Mouse (Mus musculus) mouse embryonic stem cell (cell line): ENCODE results near the gene 1700018F24Rik.
"Not testable (repeated sequence)": the region's sequence is repeated elsewhere in the genome, so short reads cannot be mapped to it uniquely, and the experiment has no call there.

Experiments used
- in situ Hi-C, 2 experiments: fragments of 300-500 bp; cut with MboI; formaldehyde crosslinking; loops; 1 replicate in 1 of 2; 3 replicates in 1 of 2; pipeline ENCODE4 v1.14.3; 2019 to 2020; ENCODE audit warnings: low sequenced_read_pairs in 2 of 2, low pct_unique_long_range_greater_than_20kb in 1 of 2, mixed read lengths in 1 of 2; ENCODE audit not compliant: unreplicated experiment in 1 of 2

1700018F24Rik gene

DNA sequence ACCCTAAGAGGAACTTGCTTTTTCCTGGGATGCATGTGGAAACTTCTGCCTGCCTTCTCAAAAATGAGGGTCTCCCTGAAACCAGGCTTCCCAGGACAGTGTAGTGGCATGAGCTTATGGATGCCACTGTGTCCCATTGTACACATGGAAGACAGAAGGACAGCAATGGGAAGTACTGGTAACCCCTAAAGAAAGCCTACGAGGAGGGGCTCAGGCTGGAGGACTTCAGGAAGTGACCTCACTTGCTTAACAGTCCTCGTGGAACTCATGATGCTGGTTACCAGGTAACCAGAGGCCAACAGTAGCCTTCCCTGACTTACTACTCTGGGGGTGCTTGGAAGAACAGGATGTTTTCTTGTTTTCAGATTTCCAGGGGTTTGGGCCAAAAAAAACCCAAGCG is at the start of gene 1700018F24Rik:
1700018F24Rik (plus strand) TSS at position 301 of the 400 bp plus-strand sequence.
- in situ Hi-C loops, result not testable (repeated sequence)

DNA sequence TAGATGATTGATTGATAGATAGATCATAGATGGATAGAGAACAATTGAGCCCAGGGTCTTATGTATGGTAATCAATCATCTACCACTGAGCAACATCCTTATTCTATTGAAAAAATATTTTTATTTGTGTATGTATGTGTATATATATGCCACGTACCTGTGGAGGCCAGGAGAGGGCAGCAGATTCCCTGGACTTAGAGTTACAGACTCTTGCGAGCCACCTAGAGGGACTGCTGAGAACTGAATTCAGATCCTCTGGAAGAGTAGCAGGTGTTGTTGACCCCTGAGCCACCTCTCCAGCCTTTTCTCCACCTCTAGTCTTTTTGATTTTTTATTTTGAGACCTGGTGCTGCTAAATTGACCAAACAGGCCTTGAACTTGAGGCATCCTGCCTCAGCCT is 44.3 kb upstream of the 1700018F24Rik start:
- in situ Hi-C loops, result loop anchor here in 1 of 2 experiments (5.0 kb wide), 1 partner anchor 74 kb away; no protein-coding TSS in a partner anchor

DNA sequence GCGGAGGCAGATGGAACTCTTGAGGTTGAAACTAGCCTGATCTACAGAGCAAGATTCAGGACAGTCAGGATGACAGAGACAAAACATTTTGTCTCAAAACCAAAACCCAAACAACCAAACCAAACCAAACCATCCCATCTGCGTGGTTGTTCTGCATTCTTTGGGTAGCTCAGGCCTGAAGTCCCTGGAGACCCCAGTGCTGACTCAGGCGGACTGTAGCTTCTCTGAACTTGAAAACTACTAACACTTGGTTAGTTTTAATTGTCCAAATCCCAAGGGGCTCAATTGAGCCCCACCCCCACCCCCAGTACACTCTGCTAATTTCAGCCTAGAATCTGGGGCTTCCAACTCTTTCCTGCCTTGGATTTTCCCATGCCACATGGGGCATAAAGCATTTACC is 39.4 kb upstream of the 1700018F24Rik start:
- in situ Hi-C loops, result no loop called here

DNA sequence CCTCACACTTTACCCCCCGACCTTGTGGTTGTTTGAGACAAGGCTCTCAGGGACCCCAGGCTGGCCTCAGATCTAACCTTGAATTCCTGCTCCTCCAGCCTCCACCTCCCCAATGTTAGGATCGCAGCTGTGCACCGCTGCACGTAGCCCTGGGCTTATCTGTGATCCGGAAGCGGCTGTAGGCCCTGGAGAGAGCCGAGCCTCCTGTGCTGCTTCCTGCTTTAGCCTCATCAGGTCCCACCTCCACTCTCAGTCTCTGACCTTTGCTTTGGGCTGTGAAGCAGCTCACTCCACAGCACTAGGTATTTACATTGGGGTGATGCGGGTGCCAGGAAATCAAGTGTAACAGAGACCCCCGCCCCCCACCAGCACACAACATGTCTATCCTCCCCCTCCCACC is 38.3 kb upstream of the 1700018F24Rik start:
- in situ Hi-C loops, result no loop called here

DNA sequence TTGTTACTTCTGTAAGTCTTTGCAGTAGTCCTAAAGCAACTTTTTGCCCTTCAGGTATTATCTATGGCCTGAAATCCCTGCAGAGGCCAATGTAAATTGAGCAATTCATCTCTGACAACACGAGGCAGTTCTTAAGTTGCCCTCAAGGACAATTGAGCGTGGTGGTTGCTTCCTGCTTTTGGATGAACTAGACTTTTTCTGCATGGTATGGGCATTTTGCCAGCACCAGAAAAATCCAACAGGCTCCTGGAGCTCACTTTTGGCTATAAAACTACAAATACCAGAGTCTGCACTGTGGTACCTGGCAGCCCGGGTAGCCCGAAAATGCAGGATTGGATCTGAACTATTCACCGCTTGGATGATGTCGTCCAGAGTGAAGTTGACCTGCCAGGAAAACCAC is 37.2 kb upstream of the 1700018F24Rik start:
- in situ Hi-C loops, result no loop called here

DNA sequence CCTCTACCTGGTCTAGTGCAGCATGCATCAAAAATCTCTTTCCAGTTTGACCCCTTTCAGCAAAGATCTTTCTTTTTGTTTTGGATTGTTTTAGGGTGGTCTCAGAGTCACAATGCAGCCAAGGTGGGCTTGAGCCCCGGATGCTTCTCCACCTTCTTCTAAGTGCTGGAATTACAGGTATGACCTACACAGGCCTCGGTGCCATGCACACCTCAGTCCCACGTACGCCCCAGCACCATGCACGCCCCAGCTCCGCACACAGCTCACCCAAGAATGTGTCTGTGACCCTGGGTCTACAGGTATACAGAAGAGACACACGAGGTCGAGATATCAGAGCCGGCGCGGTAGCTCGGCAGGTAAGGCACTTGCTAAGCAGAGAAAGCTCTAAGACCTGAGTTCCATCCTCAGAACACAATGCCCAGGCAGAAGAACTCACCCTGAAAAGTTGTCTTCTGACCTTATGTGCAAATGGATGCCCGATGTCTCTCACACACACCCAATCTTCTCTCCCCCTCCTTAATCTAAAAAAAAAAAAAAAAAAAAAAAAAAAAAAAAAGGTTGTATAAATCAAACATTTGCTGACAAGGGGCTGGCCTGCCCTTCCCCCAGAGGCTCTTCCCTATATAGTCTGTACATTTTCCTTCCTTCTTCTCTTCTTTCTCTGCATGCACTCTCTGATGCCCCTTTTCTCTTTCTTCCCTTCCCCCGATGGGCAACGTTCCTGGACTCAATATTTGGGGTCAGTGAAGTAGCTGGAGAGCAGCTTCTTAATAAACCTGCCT is 33.7 kb upstream of the 1700018F24Rik start:
- in situ Hi-C loops, result no loop called here

DNA sequence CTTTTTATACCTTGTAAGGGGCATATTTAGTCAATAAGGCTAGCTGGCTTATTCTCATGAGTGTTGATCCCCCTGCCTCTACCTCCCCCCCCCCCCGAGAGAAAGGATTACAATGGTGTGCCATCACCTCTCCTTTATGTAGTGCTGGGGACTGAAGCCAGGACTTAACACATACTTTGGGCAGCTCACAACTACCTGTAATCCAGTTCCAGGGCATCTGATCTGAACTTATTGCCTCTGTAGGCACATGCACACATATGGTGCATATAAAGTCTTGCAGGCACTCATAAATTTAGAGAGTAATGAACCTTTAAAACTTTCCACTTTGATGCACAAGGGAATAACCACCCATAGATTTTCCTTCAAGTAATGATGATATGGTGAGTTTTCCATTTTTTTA is 28.5 kb upstream of the 1700018F24Rik start:
- in situ Hi-C loops, result no loop called here

DNA sequence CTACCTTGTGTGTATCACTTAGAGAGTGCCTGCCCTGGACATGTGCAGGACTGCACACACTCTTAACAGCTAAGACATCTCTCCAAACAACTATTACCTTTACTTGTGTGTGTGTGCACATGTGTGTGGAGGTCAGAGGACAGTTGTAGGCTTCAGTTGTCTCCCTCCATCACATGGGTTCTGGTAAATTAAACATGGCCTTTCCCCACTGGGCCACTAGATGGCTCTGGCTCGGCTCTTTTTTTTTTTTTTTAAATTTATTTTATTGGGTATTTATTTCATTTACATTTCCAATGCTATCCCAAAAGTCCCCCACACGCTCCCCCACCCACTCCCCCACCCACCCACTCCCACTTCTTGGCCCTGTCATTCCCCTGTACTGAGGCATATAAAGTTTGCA is 26.0 kb upstream of the 1700018F24Rik start:
- in situ Hi-C loops, result not testable (repeated sequence)

DNA sequence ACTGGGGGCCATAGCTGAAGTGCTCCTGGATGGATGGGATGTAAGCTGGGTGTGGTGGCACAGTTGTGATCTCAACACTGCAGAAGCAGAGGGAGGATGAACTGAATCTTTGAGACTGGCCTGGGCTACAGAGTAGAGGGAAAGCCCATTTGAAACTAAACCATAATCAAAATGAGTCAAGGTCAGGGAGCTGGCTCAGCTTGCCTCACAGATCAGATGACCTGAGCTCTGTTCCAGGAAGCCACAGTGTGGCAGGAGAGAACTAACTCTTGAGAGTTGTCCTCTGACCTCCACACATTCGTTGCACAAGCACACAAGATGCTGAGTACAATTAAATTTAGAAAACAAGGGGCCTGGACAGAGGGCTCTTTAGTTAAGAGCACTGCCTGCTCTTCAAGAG is 22.5 kb upstream of the 1700018F24Rik start:
- in situ Hi-C loops, result not testable (repeated sequence)

DNA sequence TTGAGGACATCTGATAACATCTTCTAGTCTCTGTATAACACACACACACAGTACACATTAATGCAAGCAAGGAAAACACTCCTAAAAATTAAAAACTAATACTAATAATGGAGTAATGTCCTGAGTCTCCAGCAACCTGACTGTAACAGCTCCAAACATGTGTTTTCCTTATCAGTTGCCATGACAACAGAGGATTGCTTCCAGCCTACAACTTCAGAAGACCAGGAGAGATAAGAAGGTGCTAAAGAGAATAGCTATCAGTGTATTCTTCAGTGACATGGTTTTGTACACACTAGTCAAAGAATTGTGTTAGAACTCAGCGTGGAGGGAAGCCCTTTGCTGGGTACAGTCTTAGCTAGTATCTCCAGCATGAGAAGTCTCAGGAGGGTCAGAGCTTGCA is 22.1 kb upstream of the 1700018F24Rik start:
- in situ Hi-C loops, result not testable (repeated sequence)

DNA sequence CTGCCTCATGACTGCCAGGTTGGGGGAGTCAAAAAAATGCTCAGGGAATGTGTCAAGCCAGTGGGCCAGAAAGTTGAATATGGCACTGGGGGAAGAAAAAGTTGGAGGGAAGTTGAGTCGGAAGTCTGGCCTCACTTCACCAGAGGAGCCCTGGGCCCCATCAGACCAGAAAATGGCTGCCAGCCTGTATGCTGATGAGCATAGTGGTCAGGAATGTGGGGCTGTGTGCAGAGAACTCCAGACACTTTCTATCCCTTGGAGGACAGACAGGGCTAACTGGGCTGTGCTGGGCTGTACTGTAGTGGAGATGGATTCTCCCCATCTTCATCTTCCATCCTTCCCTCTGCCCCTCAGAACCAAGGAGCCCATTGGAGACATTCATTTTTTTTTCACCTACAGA is 12.3 kb upstream of the 1700018F24Rik start:
- in situ Hi-C loops, result not testable (repeated sequence)

DNA sequence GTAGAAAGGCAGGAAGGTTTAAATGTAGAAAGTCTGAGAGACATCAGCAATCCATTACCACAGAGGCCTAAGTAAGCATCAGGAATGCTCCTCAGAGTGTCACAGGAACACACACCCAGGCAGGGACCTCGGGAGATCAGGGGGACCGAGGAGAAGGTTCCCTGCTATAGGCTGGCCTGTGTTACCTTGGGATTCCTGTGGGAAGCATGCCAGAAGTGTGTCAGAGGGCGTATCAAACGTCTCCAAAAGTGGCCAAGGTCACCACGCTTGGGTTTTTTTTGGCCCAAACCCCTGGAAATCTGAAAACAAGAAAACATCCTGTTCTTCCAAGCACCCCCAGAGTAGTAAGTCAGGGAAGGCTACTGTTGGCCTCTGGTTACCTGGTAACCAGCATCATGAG is 10.4 kb upstream of the 1700018F24Rik start, which contains the start of gene Gm4871:
Gm4871 (minus strand) TSS at position 364 of the 400 bp plus-strand sequence.
- in situ Hi-C loops, result not testable (repeated sequence)

DNA sequence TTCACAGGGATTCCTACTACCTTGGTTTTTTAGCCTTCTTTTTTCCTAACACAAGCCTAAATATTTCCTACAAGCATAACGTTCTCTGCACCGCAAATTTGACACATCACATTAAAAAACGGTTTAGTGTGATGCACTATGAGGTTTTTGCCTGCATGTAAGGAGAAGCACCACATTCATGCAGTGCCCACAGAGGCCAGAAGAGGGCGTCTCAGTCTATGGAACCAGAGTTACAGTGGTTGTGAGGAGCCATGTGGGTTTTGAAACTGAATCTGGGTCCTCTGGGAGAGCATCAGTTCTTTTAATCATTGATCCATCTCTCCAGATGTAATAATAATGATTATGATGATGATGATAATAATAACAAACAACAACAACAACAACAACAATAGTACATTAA is 1.2 kb upstream of the 1700018F24Rik start:
- in situ Hi-C loops, result no loop called here

DNA sequence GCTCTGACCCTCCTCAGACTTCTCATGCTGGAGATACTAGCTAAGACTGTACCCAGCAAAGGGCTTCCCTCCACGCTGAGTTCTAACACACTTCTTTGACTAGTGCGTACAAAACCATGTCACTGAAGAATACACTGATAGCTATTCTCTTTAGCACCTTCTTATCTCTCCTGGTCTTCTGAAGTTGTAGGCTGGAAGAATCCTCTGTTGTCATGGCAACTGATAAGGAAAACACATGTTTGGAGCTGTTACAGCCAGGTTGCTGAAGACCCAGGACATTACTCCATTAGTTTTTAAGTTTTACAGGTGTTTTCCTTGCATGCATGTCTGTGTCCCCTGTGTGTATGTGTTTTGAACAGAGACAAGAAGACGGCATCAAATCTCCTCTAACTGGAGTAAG is 11.4 kb downstream of the 1700018F24Rik start:
- in situ Hi-C loops, result not testable (repeated sequence)

DNA sequence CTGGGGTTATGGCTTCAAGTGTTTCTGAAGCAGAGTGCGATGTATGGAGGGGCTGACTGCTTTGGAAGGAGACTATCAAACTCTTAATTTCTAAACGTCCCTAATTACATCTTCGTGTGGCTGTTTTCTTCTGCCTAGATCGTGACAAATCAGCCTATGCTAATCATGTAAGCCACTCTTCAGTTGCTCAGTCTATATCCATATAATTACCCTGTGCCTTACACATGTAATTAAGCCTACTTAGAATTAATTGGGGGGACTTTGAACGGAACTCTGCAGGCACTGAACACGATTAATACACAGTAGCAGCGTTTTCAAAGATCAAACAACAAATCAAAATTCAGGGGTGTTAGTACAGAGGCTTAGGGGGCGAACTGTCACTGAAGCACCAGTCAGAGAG is 15.1 kb downstream of the 1700018F24Rik start:
- in situ Hi-C loops, result no loop called here

DNA sequence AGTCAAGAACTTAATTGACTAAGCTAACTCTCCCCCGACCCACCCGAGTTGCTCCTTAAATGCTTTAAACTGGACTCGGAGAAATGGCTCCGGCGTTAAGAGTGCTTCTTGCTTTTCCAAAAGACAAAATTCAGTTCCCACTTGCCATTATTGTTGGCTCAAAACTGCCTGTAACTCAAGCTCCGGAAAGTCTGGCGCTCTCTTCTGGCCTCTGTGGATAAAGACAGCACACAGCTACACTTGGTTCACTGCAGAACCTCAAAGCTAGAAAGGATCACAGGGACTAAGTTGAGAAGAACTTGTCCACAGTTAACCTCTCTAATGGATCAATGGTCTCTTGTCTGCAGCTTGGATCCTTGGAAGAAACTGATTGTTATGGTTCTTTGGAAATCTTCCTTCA is 15.9 kb downstream of the 1700018F24Rik start:
- in situ Hi-C loops, result no loop called here

DNA sequence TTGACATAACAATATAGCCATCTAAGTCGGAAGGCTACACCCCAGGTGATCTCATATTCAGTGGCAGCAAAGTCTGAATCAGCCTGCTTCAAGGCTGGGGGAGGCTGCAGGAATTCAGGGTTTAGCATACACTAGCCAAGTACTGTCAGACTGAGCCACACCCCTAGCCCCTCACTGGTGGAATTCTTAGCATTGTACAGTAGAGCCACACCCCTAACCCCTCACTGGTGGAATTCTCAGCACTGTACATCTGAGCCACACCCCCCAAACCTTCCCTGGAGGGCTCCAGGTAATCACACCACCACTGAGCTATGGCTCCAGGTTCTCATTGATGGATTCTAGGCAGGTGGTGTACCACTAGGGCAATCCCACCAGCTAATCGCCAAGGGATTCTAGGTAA is 16.7 kb downstream of the 1700018F24Rik start:
- in situ Hi-C loops, result no loop called here

DNA sequence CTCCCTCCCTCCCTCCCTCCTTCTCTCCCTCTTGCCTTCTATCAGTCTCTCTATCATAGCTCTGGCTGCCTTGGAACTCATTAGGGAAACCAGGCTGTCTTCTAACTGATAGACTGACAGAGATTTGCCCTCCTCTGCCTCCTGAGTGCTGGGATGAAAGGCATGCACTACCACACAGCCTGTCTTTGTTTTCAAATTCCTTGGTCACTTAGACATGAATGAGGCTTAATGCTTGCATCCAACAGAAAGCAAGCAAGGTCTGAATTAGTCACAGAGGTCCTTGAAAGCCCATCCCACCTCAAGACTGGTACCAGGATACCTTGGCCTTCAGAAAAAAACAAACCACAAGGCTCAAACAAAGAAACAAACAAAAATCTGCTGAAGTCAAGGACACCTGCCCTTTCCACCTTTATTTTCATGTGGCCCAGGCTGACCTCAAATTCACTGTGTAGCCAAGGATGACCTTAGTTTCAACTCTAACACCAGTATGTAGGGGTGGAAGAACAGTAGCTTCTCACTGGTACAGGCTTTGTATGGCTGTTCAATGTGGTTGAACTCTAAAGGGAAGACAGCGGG is 22.1 kb downstream of the 1700018F24Rik start:
- in situ Hi-C loops, result no loop called here

DNA sequence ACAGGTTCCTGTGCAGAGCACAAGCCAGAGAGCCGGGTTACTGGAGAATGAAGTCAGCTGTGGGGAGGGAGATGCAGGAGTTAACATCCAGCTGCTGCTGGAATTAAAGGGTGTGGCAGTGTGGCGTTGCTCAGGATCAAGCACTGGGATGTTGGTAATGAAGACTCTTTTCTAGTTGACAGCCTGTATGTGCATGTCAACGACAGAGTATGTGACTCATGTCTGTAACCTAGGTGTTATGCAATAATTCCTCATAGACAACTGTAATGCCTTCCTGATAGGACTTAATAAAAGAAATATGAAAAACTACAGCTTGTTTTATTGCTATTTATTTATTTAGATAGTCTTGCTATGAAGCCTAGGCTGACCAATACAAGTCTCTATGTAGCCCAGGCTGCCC is 26.1 kb downstream of the 1700018F24Rik start:
- in situ Hi-C loops, result no loop called here

DNA sequence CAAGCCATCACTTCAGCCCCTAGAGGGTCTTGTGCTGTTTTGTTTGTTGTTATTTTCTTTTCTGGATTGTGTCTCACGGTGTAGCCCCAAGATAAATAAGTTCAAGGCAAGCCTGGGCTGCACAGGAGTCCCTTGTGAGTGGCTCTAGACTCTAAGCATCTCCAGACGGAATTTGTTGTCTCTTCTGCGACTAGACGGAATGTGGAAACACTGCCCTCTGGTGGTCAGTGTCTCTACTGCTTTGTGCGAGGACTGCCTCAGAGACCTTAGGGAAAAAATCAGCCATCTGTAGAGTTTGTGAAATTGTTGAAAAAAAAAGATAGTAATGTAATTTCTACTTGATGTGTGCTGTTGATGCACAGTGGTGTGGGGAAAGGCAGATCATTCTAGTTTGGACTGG is 26.9 kb downstream of the 1700018F24Rik start:
- in situ Hi-C loops, result loop anchor here in 1 of 2 experiments (5.0 kb wide), 2 partner anchors 32 to 72 kb away; no protein-coding TSS in a partner anchor
